Mouse (Mus musculus) cerebral cortex, adult 2 months (tissue): ENCODE data around the gene Gjb5.

Experiments used
- WGBS: fragments of 180-500 bp; shearing (Covaris S2); methylation state at CpG from one replicate; pipeline ENCODE4 v1.1.7; 2018; 5-methylcytosine and 5-hydroxymethylcytosine counted together

The Gjb5 gene

GRCm38 (mm10) chr4:127306915-127307314 is 51.1 kb downstream of the Gjb5 start:
- 65% methylated on average over 2 of the region's 2 CpGs for WGBS
